Mouse (Mus musculus): ENCODE measurements around the gene Gorasp1.

DNA sequence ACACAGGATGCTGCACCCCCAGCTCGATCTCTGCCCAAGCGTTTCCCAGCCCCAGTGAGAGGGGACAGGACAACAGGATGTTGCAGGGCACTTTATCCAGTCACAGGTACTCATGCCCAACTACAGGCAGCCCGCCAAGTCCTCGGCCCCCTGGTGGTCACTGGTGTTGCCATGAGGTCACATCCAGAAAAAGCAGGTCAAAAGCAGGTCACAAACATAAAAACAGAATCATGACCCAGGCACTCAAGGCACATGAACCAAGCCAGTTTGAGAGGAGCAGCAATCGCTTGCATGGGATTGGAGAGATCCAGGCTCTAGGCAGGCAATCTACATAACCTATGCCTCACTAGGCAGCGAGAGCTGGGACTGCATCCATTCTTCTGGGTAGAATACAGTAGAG, 32.9 kb upstream of the Gorasp1 start:
- TF ChIP-seq CTCF (IDR thresholded peaks at IDR 0.05; ENCODE audit: low read depth) = peak; percentile 65
- no peak for TF ChIP-seq EP300 (IDR thresholded peaks at IDR 0.05; ENCODE audit: low read depth)

Data from liver, embryonic 14.5 days (tissue).